Mouse (Mus musculus): ENCODE results near the gene Aldoart2. TPM values are rescaled to one million over a fixed set of nuclear protein-coding genes. Genes with fewer than 3 reads are reported as not detected.
A peak's percentile ranks its signal among the peaks of the same experiment; 100 is the strongest.

Gene Aldoart2
- not detected in 2 replicates for polyA plus RNA-seq (2015; fragmentation: Nextera tagmentation; extraction: Ambion mirVana)

GRCm38 (mm10) chr12:55565206-55565605 is at the start of gene Aldoart2:
Aldoart2 (plus strand) TSS chr12:55565239.
- H3K4me1 ChIP-seq (replicated peaks; ENCODE audit: insufficient read depth, low read length) = no peaks in the 10 kb centered on the region
- no peaks in the 10 kb centered on the region for H3K9me3 ChIP-seq (replicated peaks; ENCODE audit: low read length)
- ATAC-seq (replicated peaks; ENCODE audit: low FRiP score, low read depth) = no peak
- H3K36me3 ChIP-seq (ENCODE audit: insufficient read depth, low read length) = no peaks in the 10 kb centered on the region
- no peak within 1 kb of the TSS for H3K4me2 ChIP-seq (ENCODE audit: low read length)
- 97% methylated on average over 19 of the region's 19 CpGs for WGBS
- H3K4me3 ChIP-seq (replicated peaks; ENCODE audit: low read depth, low read length) = no peak within 1 kb of the TSS
- no peak within 1 kb of the TSS for H3K27ac ChIP-seq
- no peak within 1 kb of the TSS for H3K9ac ChIP-seq (ENCODE audit: low read depth, low read length)
- no peaks in the 10 kb centered on the region for H3K27me3 ChIP-seq (ENCODE audit: insufficient read depth, low read length)
- TF ChIP-seq CTCF (IDR thresholded peaks at IDR 0.05; ENCODE audit: low read depth) = no peak
- no peak for DNase-seq (ENCODE audit: low spot score)

DNA sequence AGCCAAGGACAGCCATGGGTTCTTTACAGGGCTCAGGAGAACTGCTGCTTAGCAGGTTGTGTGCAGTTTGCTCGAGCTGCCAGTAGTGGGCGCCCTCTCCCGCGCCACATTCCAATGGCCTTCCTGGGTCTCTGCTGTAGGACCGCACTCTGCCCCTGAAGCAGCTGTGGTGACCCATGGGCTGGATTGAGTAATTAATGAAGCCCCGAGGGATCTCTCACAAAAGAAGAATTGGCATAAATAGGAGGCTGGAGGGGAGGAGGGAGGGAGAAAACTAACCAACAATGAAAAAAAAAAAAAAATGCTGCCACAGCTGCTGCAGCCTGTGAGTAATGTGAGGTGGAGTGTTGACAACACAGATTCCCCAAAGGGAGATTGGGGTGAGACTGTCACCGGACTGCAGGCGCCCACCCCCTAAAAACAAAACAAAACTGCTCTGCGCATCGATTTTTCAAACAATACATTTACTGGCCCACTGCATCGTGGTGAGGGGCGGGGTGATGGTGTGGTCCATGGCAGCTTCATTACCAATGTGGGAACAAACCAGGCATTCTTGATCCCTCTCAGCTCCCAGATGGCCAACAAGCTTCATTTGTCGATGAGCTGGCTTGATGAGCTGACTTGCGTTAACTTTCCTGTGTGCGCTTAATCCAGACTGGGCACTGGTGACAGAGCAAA is 46.8 kb upstream of the Aldoart2 start:
- peak; percentile 70 for TF ChIP-seq CTCF (IDR thresholded peaks at IDR 0.05; ENCODE audit: low read depth)
- H3K4me1 ChIP-seq (replicated peaks; ENCODE audit: insufficient read depth, low read length) = no peaks in the 10 kb centered on the region
- no peaks in the 10 kb centered on the region for H3K9me3 ChIP-seq (replicated peaks; ENCODE audit: low read length)
- no peak for ATAC-seq (replicated peaks; ENCODE audit: low FRiP score, low read depth)
- H3K36me3 ChIP-seq (ENCODE audit: insufficient read depth, low read length) = no peaks in the 10 kb centered on the region
- no peaks in the 10 kb centered on the region for H3K27me3 ChIP-seq (ENCODE audit: insufficient read depth, low read length)
- H3K27ac ChIP-seq = no peak overlapping the region
- H3K9ac ChIP-seq (ENCODE audit: low read depth, low read length) = no peak overlapping the region
- H3K4me2 ChIP-seq (ENCODE audit: low read length) = no peak overlapping the region
- DNase-seq (ENCODE audit: low spot score) = peak; percentile 41
- H3K4me3 ChIP-seq (replicated peaks; ENCODE audit: low read depth, low read length) = no peak overlapping the region
- 50% methylated on average over 15 of the region's 15 CpGs for WGBS

DNA sequence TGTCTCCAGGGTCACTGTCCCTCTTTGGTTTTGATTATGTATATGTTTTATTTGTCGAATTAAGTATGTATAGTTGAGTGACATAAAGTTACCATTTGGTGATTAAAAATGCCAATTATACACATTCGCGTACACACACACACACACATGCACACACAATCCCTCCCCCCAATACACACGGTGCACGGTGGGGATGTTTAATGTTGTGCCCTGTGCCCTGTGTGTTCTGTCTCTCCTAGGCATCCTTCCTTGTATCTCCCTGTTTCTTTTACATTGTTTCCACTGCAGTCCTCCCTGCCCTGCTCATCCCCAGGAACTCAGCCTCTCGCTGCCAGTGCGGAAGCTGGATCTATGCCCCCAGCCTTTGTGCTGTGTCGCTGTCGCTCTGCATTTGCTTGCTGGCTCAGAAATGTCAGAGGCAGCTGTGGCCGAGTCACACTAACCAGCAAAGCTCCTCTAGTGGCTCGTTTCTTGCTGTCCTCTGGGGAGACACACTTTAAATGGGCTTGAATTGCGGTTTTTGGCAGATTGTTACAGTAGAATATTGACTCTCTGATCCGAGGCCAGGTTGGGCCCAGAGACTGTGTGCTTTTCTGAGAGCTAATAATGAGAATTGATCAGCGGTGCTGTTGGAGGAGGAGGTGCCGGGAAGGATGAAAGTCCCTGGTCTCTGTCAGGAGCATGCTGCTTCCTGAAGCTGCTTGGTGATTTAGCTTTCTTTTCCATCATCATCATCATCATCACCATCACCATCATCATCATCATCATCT is 37.9 kb upstream of the Aldoart2 start:
- ATAC-seq (replicated peaks; ENCODE audit: low FRiP score, low read depth) (no peak), DNase-seq (ENCODE audit: low spot score) (no peak)
- Histone ChIP-seq H3K4me3 (replicated peaks; ENCODE audit: low read depth, low read length) (no peak overlapping the region), H3K4me2 (ENCODE audit: low read length) (no peak overlapping the region), H3K27ac (no peak overlapping the region), H3K9ac (ENCODE audit: low read depth, low read length) (no peak overlapping the region), H3K27me3 (ENCODE audit: insufficient read depth, low read length) (no peaks in the 10 kb centered on the region), H3K4me1 (replicated peaks; ENCODE audit: insufficient read depth, low read length) (no peaks in the 10 kb centered on the region), H3K36me3 (ENCODE audit: insufficient read depth, low read length) (no peaks in the 10 kb centered on the region), H3K9me3 (replicated peaks; ENCODE audit: low read length) (no peaks in the 10 kb centered on the region)
- WGBS = 68% methylated on average over 15 of the region's 15 CpGs
- no peak for TF ChIP-seq CTCF (IDR thresholded peaks at IDR 0.05; ENCODE audit: low read depth)

DNA sequence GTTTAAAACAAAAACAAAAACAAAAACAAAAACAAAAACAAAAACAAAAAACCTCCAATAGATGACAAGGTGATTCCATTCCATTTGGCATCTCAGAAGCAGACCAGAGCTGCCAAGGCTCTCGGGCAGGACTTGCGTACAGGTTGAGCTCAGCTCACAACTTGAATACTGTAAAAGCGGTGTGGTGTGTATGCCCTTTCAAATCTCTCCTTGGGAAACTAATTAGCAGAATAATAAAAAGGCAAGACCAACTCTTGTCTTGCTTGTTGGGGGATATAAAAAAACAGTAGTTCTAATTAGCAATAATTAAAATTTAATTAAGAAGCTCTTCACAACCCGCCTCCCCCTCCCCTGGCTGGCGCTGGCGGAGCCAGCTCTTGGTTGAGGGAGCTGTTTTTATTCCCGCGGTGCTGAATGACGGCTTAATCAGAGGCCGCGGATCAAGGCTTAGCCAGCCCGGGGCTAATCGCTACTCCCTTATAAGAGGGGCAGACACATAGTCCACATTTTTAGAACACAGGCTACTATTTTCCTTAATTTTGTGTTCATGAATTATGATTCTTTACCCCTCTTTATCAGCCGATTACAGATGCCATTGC is 28.4 kb upstream of the Aldoart2 start:
- no peak overlapping the region for H3K27ac ChIP-seq
- H3K4me3 ChIP-seq (replicated peaks; ENCODE audit: low read depth, low read length) = no peak overlapping the region
- peak; percentile 34 for DNase-seq (ENCODE audit: low spot score)
- no peak overlapping the region for H3K4me2 ChIP-seq (ENCODE audit: low read length)
- H3K9ac ChIP-seq (ENCODE audit: low read depth, low read length) = no peak overlapping the region
- no peaks in the 10 kb centered on the region for H3K4me1 ChIP-seq (replicated peaks; ENCODE audit: insufficient read depth, low read length)
- TF ChIP-seq CTCF (IDR thresholded peaks at IDR 0.05; ENCODE audit: low read depth) = no peak
- no peak for ATAC-seq (replicated peaks; ENCODE audit: low FRiP score, low read depth)
- no peaks in the 10 kb centered on the region for H3K9me3 ChIP-seq (replicated peaks; ENCODE audit: low read length)
- H3K36me3 ChIP-seq (ENCODE audit: insufficient read depth, low read length) = no peaks in the 10 kb centered on the region
- 0 out of 2 replicates have a peak, but pooled peaks cover 3% of the 10 kb centered on the region for H3K27me3 ChIP-seq (ENCODE audit: insufficient read depth, low read length)
- WGBS = 6% methylated on average over 14 of the region's 14 CpGs

GRCm38 (mm10) chr12:55537742-55538141 is 27.3 kb upstream of the Aldoart2 start:
- WGBS = 54% methylated on average over 7 of the region's 7 CpGs
- Histone ChIP-seq H3K36me3 (ENCODE audit: insufficient read depth, low read length) (no peaks in the 10 kb centered on the region), H3K4me3 (replicated peaks; ENCODE audit: low read depth, low read length) (no peak overlapping the region), H3K27me3 (ENCODE audit: insufficient read depth, low read length) (0 out of 2 replicates have a peak, but pooled peaks cover 3% of the 10 kb centered on the region), H3K4me1 (replicated peaks; ENCODE audit: insufficient read depth, low read length) (no peaks in the 10 kb centered on the region), H3K4me2 (ENCODE audit: low read length) (no peak overlapping the region), H3K9ac (ENCODE audit: low read depth, low read length) (no peak overlapping the region), H3K9me3 (replicated peaks; ENCODE audit: low read length) (no peaks in the 10 kb centered on the region), H3K27ac (no peak overlapping the region)
- no peak for DNase-seq (ENCODE audit: low spot score)
- no peak for TF ChIP-seq CTCF (IDR thresholded peaks at IDR 0.05; ENCODE audit: low read depth)
- ATAC-seq (replicated peaks; ENCODE audit: low FRiP score, low read depth) = no peak

DNA sequence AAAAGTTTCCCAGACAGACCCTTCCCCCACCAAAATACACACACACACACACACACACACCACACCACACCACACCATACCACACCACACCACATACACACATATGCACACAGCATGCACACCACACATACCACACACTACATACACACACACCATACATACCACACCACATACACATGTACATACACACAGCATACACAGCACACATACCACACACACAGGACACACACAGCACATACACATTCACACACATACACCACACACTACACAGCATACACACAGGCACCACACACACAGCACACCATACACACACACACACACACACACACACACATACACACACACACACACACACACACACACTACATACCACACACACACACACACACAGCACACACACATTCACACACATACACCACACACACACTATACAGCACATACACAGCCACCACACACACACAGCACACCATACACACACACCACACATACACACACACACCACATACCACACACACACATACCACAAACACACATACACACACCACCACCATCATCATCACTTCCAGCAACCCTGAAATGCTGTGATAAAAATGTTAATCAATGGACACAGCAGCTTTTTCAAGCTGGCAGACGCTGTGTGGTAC is 26.6 kb upstream of the Aldoart2 start:
- H3K9ac ChIP-seq (ENCODE audit: low read depth, low read length) = no peak overlapping the region
- no peak for TF ChIP-seq CTCF (IDR thresholded peaks at IDR 0.05; ENCODE audit: low read depth)
- H3K9me3 ChIP-seq (replicated peaks; ENCODE audit: low read length) = no peaks in the 10 kb centered on the region
- no peaks in the 10 kb centered on the region for H3K36me3 ChIP-seq (ENCODE audit: insufficient read depth, low read length)
- ATAC-seq (replicated peaks; ENCODE audit: low FRiP score, low read depth) (peak; percentile 65), DNase-seq (ENCODE audit: low spot score) (no peak)
- H3K27ac ChIP-seq = no peak overlapping the region
- H3K4me2 ChIP-seq (ENCODE audit: low read length) = no peak overlapping the region
- 92% methylated on average over 1 of the region's 1 CpGs for WGBS
- no peak overlapping the region for H3K4me3 ChIP-seq (replicated peaks; ENCODE audit: low read depth, low read length)
- H3K27me3 ChIP-seq (ENCODE audit: insufficient read depth, low read length) = 0 out of 2 replicates have a peak, but pooled peaks cover 3% of the 10 kb centered on the region
- H3K4me1 ChIP-seq (replicated peaks; ENCODE audit: insufficient read depth, low read length) = no peaks in the 10 kb centered on the region
